Mouse (Mus musculus) megakaryocyte, adult 5-6 weeks (primary cell): ENCODE measurements at regions not wholly inside any gene's neighbourhood (a gene's known extent, or its start where the extent isn't known, plus 50 kb on each side); places are given as distances from the start of the nearest gene placed in this dataset.
A peak's percentile ranks its signal among the peaks of the same experiment; 100 is the strongest.

Experiments used
- ATAC-seq: 2 replicates; pipeline ENCODE4 v1.8.0; 2016; ENCODE audit warnings: mild to moderate bottlenecking, inconsistent platforms; ENCODE audit not compliant: poor library complexity, severe bottlenecking

GRCm38 (mm10) chr2:72541246-72541645 lies 65.3 kb downstream of the Cdca7 start:
- no peak for ATAC-seq

- ATAC-seq, result no peak
Measured at GRCm38 (mm10) chr2:72545453-72545852, 69.5 kb downstream of the Cdca7 start.

GRCm38 (mm10) chr2:72546476-72546875 lies 70.5 kb downstream of the Cdca7 start:
- no peak for ATAC-seq

- ATAC-seq, result no peak
Measured at GRCm38 (mm10) chr2:72546963-72547362, 71.0 kb downstream of the Cdca7 start.

- ATAC-seq, result no peak
Measured at GRCm38 (mm10) chr2:72551268-72551667, 75.3 kb downstream of the Cdca7 start.

GRCm38 (mm10) chr2:72554603-72555002 lies 78.6 kb downstream of the Cdca7 start:
- ATAC-seq, result no peak

GRCm38 (mm10) chr2:72555116-72555515 lies 79.2 kb downstream of the Cdca7 start:
- no peak for ATAC-seq

- no peak for ATAC-seq
Measured at GRCm38 (mm10) chr2:72555556-72555955, 79.6 kb downstream of the Cdca7 start.

GRCm38 (mm10) chr2:72556064-72556821 lies 80.3 kb downstream of the Cdca7 start:
- ATAC-seq, result no peak

GRCm38 (mm10) chr2:72557161-72557560 lies 81.2 kb downstream of the Cdca7 start:
- ATAC-seq, result no peak

- ATAC-seq, result no peak
Measured at GRCm38 (mm10) chr2:72557565-72558260, 81.8 kb downstream of the Cdca7 start.

GRCm38 (mm10) chr2:72561383-72561782 lies 85.4 kb downstream of the Cdca7 start:
- ATAC-seq, result no peak

- peak; percentile 94 for ATAC-seq
Measured at GRCm38 (mm10) chr2:72578322-72578721, 102.4 kb downstream of the Cdca7 start.

- no peak for ATAC-seq
Measured at GRCm38 (mm10) chr2:72581136-72581535, 105.2 kb downstream of the Cdca7 start.

- ATAC-seq, result no peak
Measured at GRCm38 (mm10) chr2:72588814-72589213, 112.9 kb downstream of the Cdca7 start.

- no peak for ATAC-seq
Measured at GRCm38 (mm10) chr2:72592011-72592410, 116.1 kb downstream of the Cdca7 start.

- ATAC-seq, result peak; percentile 84
Measured at GRCm38 (mm10) chr2:72596994-72597925, 121.3 kb downstream of the Cdca7 start.

- no peak for ATAC-seq
Measured at GRCm38 (mm10) chr2:72597941-72598340, 122.0 kb downstream of the Cdca7 start.

GRCm38 (mm10) chr2:72600723-72601122 lies 124.8 kb downstream of the Cdca7 start:
- no peak for ATAC-seq

GRCm38 (mm10) chr2:72602152-72602551 lies 126.2 kb downstream of the Cdca7 start:
- ATAC-seq, result no peak

- no peak for ATAC-seq
Measured at GRCm38 (mm10) chr2:72612221-72612620, 136.3 kb downstream of the Cdca7 start.
